Mouse (Mus musculus): ENCODE measurements at regions not wholly inside any gene's neighbourhood (a gene's known extent, or its start where the extent isn't known, plus 50 kb on each side); places are given as distances from the start of the nearest gene placed in this dataset.

GRCm38 (mm10) chr15:41165534-41165933 lies 1031.4 kb downstream of the 9330182O14Rik start:
- TF ChIP-seq CTCF (IDR thresholded peaks at IDR 0.05; ENCODE audit: insufficient read depth, low read length) (no peak), POLR2A (IDR thresholded peaks at IDR 0.05; ENCODE audit: borderline replicate concordance, extremely low read depth, low read depth, low read length) (no peak)
